Mouse (Mus musculus): ENCODE measurements around the gene Ces3a. TPM values are rescaled to one million over a fixed set of nuclear protein-coding genes. Genes with fewer than 3 reads are reported as not detected.

Gene Ces3a
- polyA plus RNA-seq (2012; ENCODE audit: insufficient read depth, insufficient read length, low replicate concordance, missing spikeins), result not detected in 2 replicates

GRCm38 (mm10) chr8:105048371-105048854 lies at the start of gene Ces3a:
Ces3a (plus strand) TSS chr8:105048601.
- Histone ChIP-seq H3K4me3 (ENCODE audit: insufficient read depth, low read depth, low read length) (no peak within 1 kb of the TSS), H3K4me1 (ENCODE audit: control insufficient read depth, insufficient read depth, low read length) (no peaks in the 10 kb centered on the region), H3K27ac (ENCODE audit: insufficient read depth, low read depth, low read length) (no peak within 1 kb of the TSS)
- TF ChIP-seq POLR2A (IDR thresholded peaks at IDR 0.05; ENCODE audit: insufficient read depth, low read depth, low read length) (no peak), CTCF (IDR thresholded peaks at IDR 0.05; ENCODE audit: insufficient read depth, low read depth, low read length) (no peak)
- 77% methylated on average over 3 of the region's 3 CpGs for WGBS

GRCm38 (mm10) chr8:104999183-104999582 lies 49.2 kb upstream of the Ces3a start:
- no peak overlapping the region for H3K27ac ChIP-seq (ENCODE audit: insufficient read depth, low read depth, low read length)
- 82% methylated on average over 6 of the region's 6 CpGs for WGBS
- TF ChIP-seq CTCF (IDR thresholded peaks at IDR 0.05; ENCODE audit: insufficient read depth, low read depth, low read length) (no peak), POLR2A (IDR thresholded peaks at IDR 0.05; ENCODE audit: insufficient read depth, low read depth, low read length) (no peak)
- H3K4me1 ChIP-seq (ENCODE audit: control insufficient read depth, insufficient read depth, low read length), result no peaks in the 10 kb centered on the region
- H3K4me3 ChIP-seq (ENCODE audit: insufficient read depth, low read depth, low read length), result no peak overlapping the region

GRCm38 (mm10) chr8:105000586-105000985 lies 47.8 kb upstream of the Ces3a start, which contains the start of gene Ces2h:
Ces2h (plus strand) TSS chr8:105000853.
- WGBS, result 87% methylated on average over 7 of the region's 7 CpGs
- no peak within 1 kb of the TSS for H3K27ac ChIP-seq (ENCODE audit: insufficient read depth, low read depth, low read length)
- TF ChIP-seq CTCF (IDR thresholded peaks at IDR 0.05; ENCODE audit: insufficient read depth, low read depth, low read length) (no peak), POLR2A (IDR thresholded peaks at IDR 0.05; ENCODE audit: insufficient read depth, low read depth, low read length) (no peak)

GRCm38 (mm10) chr8:105010000-105010399 lies 38.4 kb upstream of the Ces3a start:
- Histone ChIP-seq H3K4me1 (ENCODE audit: control insufficient read depth, insufficient read depth, low read length) (no peaks in the 10 kb centered on the region), H3K4me3 (ENCODE audit: insufficient read depth, low read depth, low read length) (no peak overlapping the region), H3K27ac (ENCODE audit: insufficient read depth, low read depth, low read length) (no peak overlapping the region)
- TF ChIP-seq POLR2A (IDR thresholded peaks at IDR 0.05; ENCODE audit: insufficient read depth, low read depth, low read length) (no peak), CTCF (IDR thresholded peaks at IDR 0.05; ENCODE audit: insufficient read depth, low read depth, low read length) (no peak)
- 87% methylated on average over 2 of the region's 2 CpGs for WGBS

More at GRCm38 (mm10) chr8:105000586-105000985, 47.8 kb upstream of the Ces3a start, which contains the start of gene Ces2h:
- no peaks in the 10 kb centered on the region for H3K4me1 ChIP-seq (ENCODE audit: control insufficient read depth, insufficient read depth, low read length)
- H3K4me3 ChIP-seq (ENCODE audit: insufficient read depth, low read depth, low read length), result no peak within 1 kb of the TSS

DNA sequence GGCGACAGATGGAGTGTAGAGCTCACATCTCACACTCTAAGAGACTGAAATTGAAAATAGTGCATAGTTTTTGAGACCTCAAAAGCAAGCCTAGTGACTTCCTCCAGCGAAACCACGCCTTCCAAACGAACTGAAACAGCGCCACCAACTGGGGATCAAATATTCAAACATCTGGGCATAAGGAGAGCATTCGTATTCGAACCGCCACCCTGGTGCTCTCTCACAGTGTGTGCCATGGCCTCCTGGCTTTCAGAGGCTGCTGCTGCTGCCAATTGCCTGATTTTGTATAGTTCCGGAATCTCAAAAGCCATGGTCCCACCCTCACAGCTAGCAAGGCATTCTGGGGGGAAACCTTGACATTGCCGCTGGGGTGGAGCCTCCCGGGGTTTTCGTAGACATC lies 37.3 kb upstream of the Ces3a start:
- TF ChIP-seq CTCF (IDR thresholded peaks at IDR 0.05; ENCODE audit: insufficient read depth, low read depth, low read length) (no peak), POLR2A (IDR thresholded peaks at IDR 0.05; ENCODE audit: insufficient read depth, low read depth, low read length) (no peak)
- WGBS, result 72% methylated on average over 12 of the region's 12 CpGs
- Histone ChIP-seq H3K4me3 (ENCODE audit: insufficient read depth, low read depth, low read length) (no peak overlapping the region), H3K27ac (ENCODE audit: insufficient read depth, low read depth, low read length) (no peak overlapping the region), H3K4me1 (ENCODE audit: control insufficient read depth, insufficient read depth, low read length) (no peaks in the 10 kb centered on the region)

DNA sequence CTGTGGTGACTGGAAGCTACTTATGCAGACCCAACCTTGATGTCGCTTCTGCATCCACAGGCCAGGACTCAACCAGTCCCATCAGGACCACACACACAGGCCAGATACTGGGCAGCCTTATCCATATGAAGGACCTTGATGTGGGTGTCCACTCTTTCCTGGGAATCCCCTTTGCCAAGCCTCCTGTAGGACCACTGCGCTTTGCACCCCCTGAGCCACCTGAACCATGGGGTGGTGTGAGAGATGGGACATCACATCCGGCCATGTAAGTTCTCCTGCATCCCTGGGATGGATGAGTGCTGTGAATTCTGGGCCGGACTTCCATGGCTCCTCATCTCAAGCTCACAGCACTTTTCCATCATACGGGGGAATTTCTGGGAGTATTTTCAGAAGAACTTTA lies 34.0 kb upstream of the Ces3a start:
- H3K4me1 ChIP-seq (ENCODE audit: control insufficient read depth, insufficient read depth, low read length), result no peaks in the 10 kb centered on the region
- no peak overlapping the region for H3K4me3 ChIP-seq (ENCODE audit: insufficient read depth, low read depth, low read length)
- H3K27ac ChIP-seq (ENCODE audit: insufficient read depth, low read depth, low read length), result no peak overlapping the region
- TF ChIP-seq POLR2A (IDR thresholded peaks at IDR 0.05; ENCODE audit: insufficient read depth, low read depth, low read length), result no peak
- WGBS, result 92% methylated on average over 5 of the region's 5 CpGs

- 96% methylated on average over 1 of the region's 1 CpGs for WGBS
- no peak overlapping the region for H3K4me3 ChIP-seq (ENCODE audit: insufficient read depth, low read depth, low read length)
- no peak overlapping the region for H3K27ac ChIP-seq (ENCODE audit: insufficient read depth, low read depth, low read length)
- no peaks in the 10 kb centered on the region for H3K4me1 ChIP-seq (ENCODE audit: control insufficient read depth, insufficient read depth, low read length)
- TF ChIP-seq POLR2A (IDR thresholded peaks at IDR 0.05; ENCODE audit: insufficient read depth, low read depth, low read length) (no peak), CTCF (IDR thresholded peaks at IDR 0.05; ENCODE audit: insufficient read depth, low read depth, low read length) (no peak)
Measured at GRCm38 (mm10) chr8:105021954-105022353, 26.4 kb upstream of the Ces3a start.

DNA sequence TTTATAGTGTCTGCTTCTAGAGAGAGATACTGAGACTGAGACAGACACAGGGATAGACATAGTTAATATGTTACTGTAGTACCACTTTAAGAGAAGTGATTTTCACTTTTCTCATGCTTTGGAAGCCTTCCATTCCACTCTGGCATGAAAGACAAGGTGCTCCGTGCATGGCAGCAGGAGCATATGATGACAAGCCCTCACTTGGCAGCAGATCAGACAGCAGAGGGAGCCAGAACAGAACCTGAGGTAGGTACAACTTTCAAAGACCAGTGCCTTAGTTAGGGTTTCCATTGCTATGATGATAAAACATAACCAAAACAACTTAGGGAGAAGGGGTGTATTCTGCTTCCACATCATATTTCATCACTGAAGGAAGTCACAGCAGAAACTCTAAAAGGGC lies 25.3 kb upstream of the Ces3a start:
- Histone ChIP-seq H3K27ac (ENCODE audit: insufficient read depth, low read depth, low read length) (no peak overlapping the region), H3K4me3 (ENCODE audit: insufficient read depth, low read depth, low read length) (no peak overlapping the region), H3K4me1 (ENCODE audit: control insufficient read depth, insufficient read depth, low read length) (no peaks in the 10 kb centered on the region)
- WGBS, result 36% methylated on average over 1 of the region's 1 CpGs
- TF ChIP-seq CTCF (IDR thresholded peaks at IDR 0.05; ENCODE audit: insufficient read depth, low read depth, low read length) (no peak), POLR2A (IDR thresholded peaks at IDR 0.05; ENCODE audit: insufficient read depth, low read depth, low read length) (no peak)

DNA sequence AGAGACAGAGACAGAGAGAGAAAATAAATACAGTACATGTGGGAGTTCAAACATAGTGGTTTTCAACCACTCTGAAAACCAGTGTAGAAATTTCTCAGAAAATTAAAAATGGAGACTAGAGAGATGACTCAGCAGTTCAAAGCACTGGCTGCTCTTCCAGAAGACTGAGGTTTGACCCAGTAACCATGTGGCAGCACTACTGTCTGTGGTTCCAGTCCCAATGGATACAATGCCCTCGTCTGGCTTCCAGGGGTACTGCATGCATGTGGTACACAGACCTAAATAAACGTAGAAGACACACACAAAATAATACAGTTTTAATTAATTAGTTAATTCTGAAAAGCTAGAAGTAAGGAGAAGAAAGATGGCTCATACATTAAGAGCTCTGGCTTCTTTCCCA lies 23.4 kb upstream of the Ces3a start:
- H3K4me1 ChIP-seq (ENCODE audit: control insufficient read depth, insufficient read depth, low read length), result no peaks in the 10 kb centered on the region
- no peak for TF ChIP-seq CTCF (IDR thresholded peaks at IDR 0.05; ENCODE audit: insufficient read depth, low read depth, low read length)
- no peak for TF ChIP-seq POLR2A (IDR thresholded peaks at IDR 0.05; ENCODE audit: insufficient read depth, low read depth, low read length)
- WGBS, result 64% methylated on average over 2 of the region's 2 CpGs

DNA sequence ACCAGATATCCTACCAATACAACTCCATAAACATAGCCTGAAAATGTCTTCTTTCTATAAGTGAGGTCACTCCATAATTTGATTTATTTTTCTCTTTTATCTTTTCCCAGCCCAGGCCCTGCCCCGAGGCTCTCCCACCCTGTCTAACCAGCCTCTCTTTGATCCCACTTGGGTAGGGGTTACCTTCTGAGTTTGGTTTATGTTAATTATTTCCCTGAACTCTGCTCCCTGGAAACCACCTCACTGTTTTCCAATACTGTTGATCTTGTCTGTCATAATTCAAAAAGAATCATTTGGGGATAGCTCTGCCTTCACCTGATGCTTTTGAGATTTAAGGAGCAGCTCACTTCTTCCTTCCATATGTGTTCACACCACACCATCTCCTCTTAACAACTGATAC lies 4.9 kb upstream of the Ces3a start:
- TF ChIP-seq CTCF (IDR thresholded peaks at IDR 0.05; ENCODE audit: insufficient read depth, low read depth, low read length) (no peak), POLR2A (IDR thresholded peaks at IDR 0.05; ENCODE audit: insufficient read depth, low read depth, low read length) (no peak)
- H3K4me1 ChIP-seq (ENCODE audit: control insufficient read depth, insufficient read depth, low read length), result no peaks in the 10 kb centered on the region
- H3K4me3 ChIP-seq (ENCODE audit: insufficient read depth, low read depth, low read length), result no peak overlapping the region
- 76% methylated on average over 1 of the region's 1 CpGs for WGBS
- H3K27ac ChIP-seq (ENCODE audit: insufficient read depth, low read depth, low read length), result no peak overlapping the region

More for the DNA sequence above, 23.4 kb upstream of the Ces3a start:
- Histone ChIP-seq H3K4me3 (ENCODE audit: insufficient read depth, low read depth, low read length) (no peak overlapping the region), H3K27ac (ENCODE audit: insufficient read depth, low read depth, low read length) (no peak overlapping the region)

Data from olfactory bulb, adult 2 months (tissue).